Mouse (Mus musculus): ENCODE measurements around the gene St3gal5. TPM values are rescaled to one million over a fixed set of nuclear protein-coding genes. Genes with fewer than 3 reads are reported as not detected.
A peak's percentile ranks its signal among the peaks of the same experiment; 100 is the strongest.
"Not testable (repeated sequence)": the region's sequence is repeated elsewhere in the genome, so short reads cannot be mapped to it uniquely, and the experiment has no call there.

St3gal5 gene
- polyA plus RNA-seq (2015; fragmentation: Nextera tagmentation; extraction: Ambion mirVana), result 29.5 and 29.6 TPM in 2 replicates

- peak within 1 kb of the TSS; percentile 68 for H3K9ac ChIP-seq
- peaks cover 27% of the 10 kb centered on the region for H3K4me1 ChIP-seq
- H3K9me3 ChIP-seq (replicated peaks), result no peaks in the 10 kb centered on the region
- H3K4me3 ChIP-seq (replicated peaks), result peak within 1 kb of the TSS; percentile 72
- under 1% methylated on average over 65 of the region's 81 CpGs for WGBS
- no peaks in the 10 kb centered on the region for H3K36me3 ChIP-seq
- H3K4me2 ChIP-seq (replicated peaks), result peak within 1 kb of the TSS; percentile 100
- H3K27me3 ChIP-seq, result no peaks in the 10 kb centered on the region
- peak within 1 kb of the TSS; percentile 78 for H3K27ac ChIP-seq (replicated peaks)
- ATAC-seq (ENCODE audit: insufficient number of reproducible peaks, low FRiP score, low TSS enrichment, low read depth), result peak; percentile 97
Measured at GRCm38 (mm10) chr6:72097181-72097995, at the start of gene St3gal5. Gene St3gal5, plus strand, starts transcription at chr6:72097592.

GRCm38 (mm10) chr6:72048643-72049042 is 48.7 kb upstream of the St3gal5 start:
- H3K27me3 ChIP-seq, result no peaks in the 10 kb centered on the region
- no peak overlapping the region for H3K4me2 ChIP-seq (replicated peaks)
- H3K4me1 ChIP-seq, result no peaks in the 10 kb centered on the region
- no peak overlapping the region for H3K4me3 ChIP-seq (replicated peaks)
- H3K36me3 ChIP-seq, result no peaks in the 10 kb centered on the region
- no peak for ATAC-seq (ENCODE audit: insufficient number of reproducible peaks, low FRiP score, low TSS enrichment, low read depth)
- 85% methylated on average over 5 of the region's 5 CpGs for WGBS
- no peaks in the 10 kb centered on the region for H3K9me3 ChIP-seq (replicated peaks)
- H3K27ac ChIP-seq (replicated peaks), result no peak overlapping the region
- H3K9ac ChIP-seq, result no peak overlapping the region

GRCm38 (mm10) chr6:72049941-72050340 is 47.5 kb upstream of the St3gal5 start:
- Histone ChIP-seq H3K27me3 (no peaks in the 10 kb centered on the region), H3K36me3 (no peaks in the 10 kb centered on the region), H3K4me3 (replicated peaks) (no peak overlapping the region), H3K27ac (replicated peaks) (no peak overlapping the region), H3K9ac (no peak overlapping the region), H3K9me3 (replicated peaks) (no peaks in the 10 kb centered on the region), H3K4me2 (replicated peaks) (no peak overlapping the region), H3K4me1 (no peaks in the 10 kb centered on the region)
- WGBS, result 75% methylated on average over 6 of the region's 6 CpGs
- no peak for ATAC-seq (ENCODE audit: insufficient number of reproducible peaks, low FRiP score, low TSS enrichment, low read depth)

GRCm38 (mm10) chr6:72050827-72051226 is 46.6 kb upstream of the St3gal5 start:
- H3K36me3 ChIP-seq, result no peaks in the 10 kb centered on the region
- H3K9me3 ChIP-seq (replicated peaks), result no peaks in the 10 kb centered on the region
- no peak for ATAC-seq (ENCODE audit: insufficient number of reproducible peaks, low FRiP score, low TSS enrichment, low read depth)
- no peak overlapping the region for H3K9ac ChIP-seq
- H3K4me2 ChIP-seq (replicated peaks), result no peak overlapping the region
- no peaks in the 10 kb centered on the region for H3K4me1 ChIP-seq
- no peak overlapping the region for H3K27ac ChIP-seq (replicated peaks)
- no peak overlapping the region for H3K4me3 ChIP-seq (replicated peaks)
- WGBS, result 74% methylated on average over 7 of the region's 7 CpGs
- H3K27me3 ChIP-seq, result no peaks in the 10 kb centered on the region

- Histone ChIP-seq H3K4me1 (no peaks in the 10 kb centered on the region), H3K9me3 (replicated peaks) (no peaks in the 10 kb centered on the region), H3K4me2 (replicated peaks) (no peak overlapping the region), H3K27me3 (no peaks in the 10 kb centered on the region), H3K4me3 (replicated peaks) (no peak overlapping the region), H3K9ac (no peak overlapping the region), H3K36me3 (no peaks in the 10 kb centered on the region), H3K27ac (replicated peaks) (no peak overlapping the region)
- WGBS, result 78% methylated on average over 2 of the region's 2 CpGs
- no peak for ATAC-seq (ENCODE audit: insufficient number of reproducible peaks, low FRiP score, low TSS enrichment, low read depth)
Measured at GRCm38 (mm10) chr6:72051247-72051646, 46.1 kb upstream of the St3gal5 start.

GRCm38 (mm10) chr6:72051757-72052156 is 45.6 kb upstream of the St3gal5 start:
- Histone ChIP-seq H3K36me3 (no peaks in the 10 kb centered on the region), H3K4me1 (no peaks in the 10 kb centered on the region), H3K9me3 (replicated peaks) (no peaks in the 10 kb centered on the region), H3K27me3 (no peaks in the 10 kb centered on the region), H3K27ac (replicated peaks) (no peak overlapping the region), H3K9ac (no peak overlapping the region), H3K4me2 (replicated peaks) (no peak overlapping the region), H3K4me3 (replicated peaks) (no peak overlapping the region)
- WGBS, result 16% methylated on average over 6 of the region's 6 CpGs
- no peak for ATAC-seq (ENCODE audit: insufficient number of reproducible peaks, low FRiP score, low TSS enrichment, low read depth)

- Histone ChIP-seq H3K9ac (no peak overlapping the region), H3K4me1 (no peaks in the 10 kb centered on the region), H3K9me3 (replicated peaks) (no peaks in the 10 kb centered on the region), H3K27me3 (no peaks in the 10 kb centered on the region), H3K4me2 (replicated peaks) (no peak overlapping the region), H3K36me3 (no peaks in the 10 kb centered on the region), H3K4me3 (replicated peaks) (no peak overlapping the region), H3K27ac (replicated peaks) (no peak overlapping the region)
- 78% methylated on average over 2 of the region's 2 CpGs for WGBS
- no peak for ATAC-seq (ENCODE audit: insufficient number of reproducible peaks, low FRiP score, low TSS enrichment, low read depth)
Measured at GRCm38 (mm10) chr6:72056548-72056947, 40.8 kb upstream of the St3gal5 start.

GRCm38 (mm10) chr6:72058398-72058889 is 38.9 kb upstream of the St3gal5 start:
- Histone ChIP-seq H3K36me3 (no peaks in the 10 kb centered on the region), H3K4me1 (no peaks in the 10 kb centered on the region), H3K9ac (no peak overlapping the region), H3K4me3 (replicated peaks) (no peak overlapping the region), H3K9me3 (replicated peaks) (no peaks in the 10 kb centered on the region), H3K4me2 (replicated peaks) (no peak overlapping the region), H3K27me3 (no peaks in the 10 kb centered on the region), H3K27ac (replicated peaks) (no peak overlapping the region)
- 74% methylated on average over 9 of the region's 9 CpGs for WGBS
- ATAC-seq (ENCODE audit: insufficient number of reproducible peaks, low FRiP score, low TSS enrichment, low read depth), result no peak

- not testable (repeated sequence) for H3K27me3 ChIP-seq; H3K9me3 ChIP-seq (replicated peaks); H3K4me1 ChIP-seq; H3K4me3 ChIP-seq (replicated peaks); H3K4me2 ChIP-seq (replicated peaks); H3K36me3 ChIP-seq; ATAC-seq (ENCODE audit: insufficient number of reproducible peaks, low FRiP score, low TSS enrichment, low read depth); H3K9ac ChIP-seq; H3K27ac ChIP-seq (replicated peaks)
- 75% methylated on average over 10 of the region's 10 CpGs for WGBS
Measured at GRCm38 (mm10) chr6:72060677-72061076, 36.7 kb upstream of the St3gal5 start.

GRCm38 (mm10) chr6:72063718-72064117 is 33.7 kb upstream of the St3gal5 start:
- Histone ChIP-seq H3K4me2 (replicated peaks) (no peak overlapping the region), H3K9me3 (replicated peaks) (no peaks in the 10 kb centered on the region), H3K9ac (no peak overlapping the region), H3K27ac (replicated peaks) (no peak overlapping the region), H3K4me3 (replicated peaks) (no peak overlapping the region), H3K27me3 (no peaks in the 10 kb centered on the region), H3K36me3 (no peaks in the 10 kb centered on the region), H3K4me1 (no peaks in the 10 kb centered on the region)
- WGBS, result 81% methylated on average over 6 of the region's 6 CpGs
- no peak for ATAC-seq (ENCODE audit: insufficient number of reproducible peaks, low FRiP score, low TSS enrichment, low read depth)

- Histone ChIP-seq H3K36me3 (no peaks in the 10 kb centered on the region), H3K4me2 (replicated peaks) (no peak overlapping the region), H3K27ac (replicated peaks) (no peak overlapping the region), H3K9me3 (replicated peaks) (no peaks in the 10 kb centered on the region), H3K4me1 (no peaks in the 10 kb centered on the region), H3K9ac (no peak overlapping the region), H3K27me3 (no peaks in the 10 kb centered on the region), H3K4me3 (replicated peaks) (no peak overlapping the region)
- no peak for ATAC-seq (ENCODE audit: insufficient number of reproducible peaks, low FRiP score, low TSS enrichment, low read depth)
- WGBS, result 70% methylated on average over 10 of the region's 10 CpGs
Measured at GRCm38 (mm10) chr6:72065988-72066387, 31.4 kb upstream of the St3gal5 start.

GRCm38 (mm10) chr6:72068436-72068835 is 29.0 kb upstream of the St3gal5 start:
- Histone ChIP-seq H3K27ac (replicated peaks) (no peak overlapping the region), H3K9ac (no peak overlapping the region), H3K9me3 (replicated peaks) (no peaks in the 10 kb centered on the region), H3K36me3 (no peaks in the 10 kb centered on the region), H3K4me2 (replicated peaks) (no peak overlapping the region), H3K4me1 (no peaks in the 10 kb centered on the region), H3K27me3 (no peaks in the 10 kb centered on the region), H3K4me3 (replicated peaks) (no peak overlapping the region)
- no peak for ATAC-seq (ENCODE audit: insufficient number of reproducible peaks, low FRiP score, low TSS enrichment, low read depth)
- 68% methylated on average over 4 of the region's 4 CpGs for WGBS

Measured in embryonic facial prominence, embryonic 15.5 days (tissue).